Mouse (Mus musculus): ENCODE results near the gene Olfr1178.

Olfr1178 gene

DNA sequence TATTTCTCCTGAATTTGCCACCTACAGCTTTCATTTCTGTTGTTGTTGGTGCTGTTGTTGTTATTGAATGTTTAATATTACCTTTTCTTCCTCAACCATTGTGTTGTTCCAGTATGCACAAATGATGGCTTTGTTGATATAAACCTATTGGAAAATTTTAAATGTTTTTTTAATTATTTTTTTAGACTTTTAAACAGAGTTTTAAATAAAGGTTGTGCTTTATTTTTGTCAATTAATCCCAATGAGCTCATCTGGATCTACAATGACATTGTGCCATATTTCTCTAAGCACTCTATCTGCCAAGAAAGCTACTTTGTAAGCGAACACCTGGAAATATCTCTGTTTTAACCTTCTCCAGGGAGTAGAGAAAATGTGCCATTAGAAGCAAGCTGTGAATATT, at the start of gene Olfr1178:
Gene Olfr1178, plus strand, starts transcription at position 301 of the 400 bp plus-strand sequence.
- no peak for DNase-seq (ENCODE audit: low read depth, low spot score)

DNA sequence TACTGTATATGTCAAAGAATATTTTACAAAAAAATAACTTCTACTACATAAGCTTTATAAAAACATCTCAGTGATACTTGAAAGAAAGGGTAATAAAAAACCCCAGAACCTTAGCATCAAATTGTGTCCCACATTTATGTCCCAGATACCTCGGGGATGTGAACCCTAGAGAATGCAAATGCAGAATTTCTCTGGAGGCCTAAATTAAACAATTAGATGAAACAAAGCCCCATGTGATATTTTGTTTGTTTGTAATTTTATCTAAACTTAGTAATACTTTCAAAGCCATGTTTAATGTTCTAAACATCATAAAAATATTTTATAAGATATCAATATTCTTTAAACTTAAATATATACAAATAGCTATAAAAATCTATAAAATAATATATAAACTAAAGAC, 40.5 kb upstream of the Olfr1178 start, which contains the start of gene Olfr1177-ps:
Gene Olfr1177-ps, minus strand, starts transcription at position 101 of the 400 bp plus-strand sequence.
- no peak for DNase-seq (ENCODE audit: low read depth, low spot score)

DNA sequence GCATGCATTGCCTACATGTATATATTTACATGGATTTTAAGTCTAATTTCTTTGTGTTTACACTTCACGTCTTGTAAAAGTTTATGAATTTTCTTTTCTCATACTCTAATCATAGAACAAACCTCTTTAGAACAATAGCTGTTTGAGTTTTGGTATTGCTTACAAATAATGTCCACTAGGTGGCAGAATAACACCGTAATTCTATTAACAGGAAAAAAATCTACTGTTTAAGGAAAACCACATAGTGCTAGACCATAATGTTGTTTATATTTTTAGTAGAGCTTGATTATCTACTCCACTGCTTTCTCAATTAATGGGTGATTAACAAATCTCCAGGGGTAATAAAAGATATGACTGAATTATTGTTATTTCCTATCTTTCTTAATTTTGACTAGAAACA, 30.6 kb upstream of the Olfr1178 start:
- DNase-seq (ENCODE audit: low read depth, low spot score) = peak; percentile 30

DNA sequence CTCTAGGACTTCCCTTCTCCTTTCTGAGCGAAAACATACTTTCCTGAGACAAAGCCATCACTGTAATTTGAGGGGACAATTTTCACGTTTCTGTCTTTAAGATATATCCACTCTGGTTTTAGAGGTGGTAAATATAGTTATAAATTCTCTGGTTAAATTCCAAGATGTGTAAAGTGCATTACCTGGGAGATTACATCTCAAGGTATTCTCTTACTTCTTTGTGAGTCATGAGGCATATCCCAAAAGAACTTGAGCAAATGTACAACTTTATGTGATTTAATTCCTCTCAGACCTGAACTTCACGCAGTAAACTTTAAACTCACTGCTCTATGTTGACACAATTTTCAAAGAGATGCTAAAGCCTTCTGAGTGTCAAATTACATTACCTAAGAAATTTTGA, 19.5 kb downstream of the Olfr1178 start, which contains the start of gene Olfr1179:
Gene Olfr1179, minus strand, starts transcription at position 101 of the 400 bp plus-strand sequence.
- DNase-seq (ENCODE audit: low read depth, low spot score) = no peak

DNA sequence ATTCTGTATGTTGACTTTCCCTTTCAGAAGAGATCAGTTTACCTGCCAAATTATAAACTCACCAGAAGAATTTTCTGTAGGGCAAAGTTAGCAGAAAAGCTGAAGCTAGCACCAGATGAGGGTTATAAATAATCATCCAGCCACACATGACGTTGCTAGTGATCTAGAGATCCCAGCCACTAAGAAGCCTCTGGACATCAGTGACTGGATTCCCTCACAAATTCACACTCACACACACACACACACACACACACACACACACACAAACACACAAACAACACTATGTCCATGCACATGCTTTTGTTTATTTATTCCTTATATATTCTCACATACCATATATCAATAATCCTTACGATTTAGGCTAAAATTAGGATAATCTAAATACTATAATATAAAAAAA, 32.2 kb downstream of the Olfr1178 start, which contains the start of gene Olfr1180:
Gene Olfr1180, minus strand, starts transcription at position 101 of the 400 bp plus-strand sequence.
- no peak for DNase-seq (ENCODE audit: low read depth, low spot score)

DNA sequence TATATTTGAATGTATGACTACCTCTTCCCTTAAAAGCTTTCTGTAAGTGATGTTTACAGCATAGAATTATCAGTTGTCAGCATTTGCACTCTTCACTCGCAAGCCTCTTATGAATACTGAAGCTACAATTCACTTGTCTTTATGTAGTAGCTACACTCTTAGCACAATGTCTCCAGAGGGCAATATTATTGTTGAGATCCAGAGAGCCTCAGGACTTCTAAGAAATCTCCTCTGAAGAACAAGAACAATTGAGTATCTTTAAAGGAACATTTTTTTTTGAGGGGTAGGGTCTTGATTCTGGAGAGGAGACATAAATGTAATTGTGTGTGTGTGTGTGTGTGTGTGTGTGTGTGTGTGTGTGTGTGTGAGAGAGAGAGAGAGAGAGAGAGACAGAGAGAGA, 39.2 kb downstream of the Olfr1178 start, which contains the start of gene Olfr1181:
Gene Olfr1181, minus strand, starts transcription at position 101 of the 400 bp plus-strand sequence.
- no peak for DNase-seq (ENCODE audit: low read depth, low spot score)

DNA sequence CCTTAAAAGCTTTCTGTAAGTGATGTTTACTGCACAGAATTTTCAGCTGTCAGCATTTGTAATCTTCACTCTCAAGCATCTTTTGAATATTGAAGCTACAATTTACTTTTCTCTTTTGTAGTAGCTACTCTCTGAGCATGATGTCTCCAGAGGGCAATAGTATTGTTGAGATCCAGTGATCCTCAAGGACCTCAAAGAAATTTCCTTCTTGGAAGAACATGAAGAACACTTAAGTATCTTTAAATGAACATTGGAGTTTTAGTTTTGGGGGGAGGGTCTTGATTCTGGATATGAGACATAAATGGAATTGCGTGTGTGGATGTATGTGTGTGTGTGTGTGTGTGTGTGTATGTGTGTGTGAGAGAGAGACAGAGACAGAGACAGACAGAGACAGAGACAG, 62.2 kb downstream of the Olfr1178 start, which contains the start of gene Gm13757:
Gene Gm13757, minus strand, starts transcription at position 101 of the 400 bp plus-strand sequence.
- DNase-seq (ENCODE audit: low read depth, low spot score) = no peak

Data from embryo, embryonic 11.5 days (tissue).